Mouse (Mus musculus) E14TG2a.4 (cell line): Measurements from ENCODE around the gene Zkscan7.

Experiments
- CTCF ChIP-seq: conservative IDR thresholded peaks from 2 replicates; pipeline ENCODE4 v1.5.1; 2014; ENCODE audit warnings: low read length
- NANOG ChIP-seq: IDR thresholded peaks from 2 replicates; pipeline ENCODE4 v1.6.1; 2014; ENCODE audit warnings: borderline replicate concordance, low read length, mixed read lengths
- POU5F1 ChIP-seq: IDR thresholded peaks from 2 replicates; pipeline ENCODE4 v1.6.1; 2014; ENCODE audit warnings: low read length, borderline replicate concordance

DNA sequence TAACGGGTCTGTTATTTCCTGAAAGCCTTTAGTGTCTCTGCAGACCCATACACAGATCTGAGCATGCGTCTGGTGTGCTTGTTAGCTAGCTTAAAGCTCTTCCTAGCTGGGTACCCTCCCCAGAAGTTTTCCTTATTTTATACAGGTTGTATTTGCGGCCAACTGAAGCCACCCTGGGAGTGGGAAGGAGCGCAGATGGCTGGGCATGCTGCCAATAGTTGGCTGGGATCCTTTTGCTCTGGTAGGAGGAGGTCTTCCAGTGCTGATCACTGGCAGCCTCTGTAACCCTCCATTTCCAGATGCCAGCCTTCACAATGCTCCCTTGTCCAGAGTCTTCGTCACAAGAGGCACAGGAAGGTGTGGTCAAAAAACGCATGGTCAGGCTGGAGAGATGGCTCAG lies 48.7 kb upstream of the Zkscan7 start:
- TF ChIP-seq CTCF, result no peak
- TF ChIP-seq POU5F1, result no peak
- TF ChIP-seq NANOG, result no peak
